Mouse (Mus musculus) liver, embryonic 12.5 days (tissue): ENCODE measurements around the gene Btbd9. TPM values are rescaled to one million over a fixed set of nuclear protein-coding genes. Genes with fewer than 3 reads are reported as not detected.

ENCODE experiments used
- ATAC-seq: fragments of 200-750 bp; cut with Nextera tagmentation; 2 replicates; pipeline ENCODE4 v1.8.0; 2017; ENCODE audit warnings: moderate number of reproducible peaks, mild to moderate bottlenecking, moderate library complexity
- H3K27ac ChIP-seq: fragments of 300-500 bp; sonication (generic); 2 replicates; pipeline ENCODE4 v1.5.1; 2016; ENCODE audit warnings: mild to moderate bottlenecking
- H3K27me3 ChIP-seq: fragments of 300-500 bp; sonication (generic); replicated peaks from 2 replicates; pipeline ENCODE4 v1.6.1; 2016; ENCODE audit warnings: mild to moderate bottlenecking, moderate library complexity
- H3K36me3 ChIP-seq: fragments of 300-500 bp; sonication (generic); 2 replicates; pipeline ENCODE4 v1.6.1; 2016; ENCODE audit warnings: mild to moderate bottlenecking, moderate library complexity
- H3K4me1 ChIP-seq: fragments of 300-500 bp; sonication (generic); 2 replicates; pipeline ENCODE4 v1.6.1; 2016
- H3K4me2 ChIP-seq: fragments of 300-500 bp; sonication (generic); 2 replicates; pipeline ENCODE4 v1.6.1; 2016; ENCODE audit warnings: mild to moderate bottlenecking, moderate library complexity
- H3K4me3 ChIP-seq: fragments of 300-500 bp; sonication (generic); 2 replicates; pipeline ENCODE4 v1.5.1; 2016; ENCODE audit warnings: mild to moderate bottlenecking, moderate library complexity
- H3K9ac ChIP-seq: fragments of 300-500 bp; sonication (generic); 2 replicates; pipeline ENCODE4 v1.6.1; 2016; ENCODE audit warnings: mild to moderate bottlenecking, moderate library complexity
- H3K9me3 ChIP-seq: fragments of 300-500 bp; sonication (generic); replicated peaks from 2 replicates; pipeline ENCODE4 v1.6.1; 2016; ENCODE audit warnings: mild to moderate bottlenecking, moderate library complexity
- WGBS: fragments of 180-500 bp; shearing (Covaris S2); methylation state at CpG from one replicate; pipeline ENCODE4 v1.1.7; 2016; ENCODE audit not compliant: insufficient replicate concordance; 5-methylcytosine and 5-hydroxymethylcytosine counted together
- polyA plus RNA-seq: library from polyadenylated mRNA; unstranded; fragments of >200 nt; fragmentation: Nextera tagmentation; extraction: Ambion mirVana; gene quantifications from 2 replicates; pipeline ENCODE4 v1.2.1, GENCODE M21; 2016

Gene Btbd9
- polyA plus RNA-seq, 1 experiment from 2014 or later = 21.6 TPM

GRCm38 (mm10) chr17:30336816-30337215, 239.5 kb downstream of the Btbd9 start:
- no peaks in the 10 kb centered on the region for H3K36me3 ChIP-seq
- H3K9ac ChIP-seq = no peak overlapping the region
- 53% methylated on average over 7 of the region's 7 CpGs for WGBS
- no peak overlapping the region for H3K4me3 ChIP-seq
- no peaks in the 10 kb centered on the region for H3K9me3 ChIP-seq
- H3K4me1 ChIP-seq = peaks cover 18% of the 10 kb centered on the region; the same call in 1 of the 2 replicates
- H3K27me3 ChIP-seq = no peaks in the 10 kb centered on the region
- H3K4me2 ChIP-seq = no peak overlapping the region
- ATAC-seq = no peak
- no peak overlapping the region for H3K27ac ChIP-seq

DNA sequence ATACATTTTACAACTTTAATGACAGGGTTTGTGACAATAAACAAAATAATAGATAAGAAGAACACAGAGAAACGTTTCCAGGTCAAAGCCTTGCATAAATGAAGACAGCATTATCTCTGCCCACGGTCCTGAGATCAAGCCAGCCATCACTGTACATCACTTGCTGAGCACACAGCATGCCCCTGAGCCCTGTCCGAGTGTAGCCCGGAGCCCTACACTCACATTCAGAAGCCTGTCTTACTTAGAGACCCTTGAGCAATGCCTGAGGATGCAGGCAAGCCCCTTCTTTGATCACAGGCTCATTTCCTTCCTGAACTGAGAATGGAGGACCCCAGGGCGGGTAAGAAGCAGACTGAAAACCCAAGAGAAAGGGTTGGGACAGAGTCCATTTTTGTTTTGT, 240.0 kb downstream of the Btbd9 start:
- H3K4me1 ChIP-seq = peaks cover 18% of the 10 kb centered on the region; the same call in 1 of the 2 replicates
- H3K4me2 ChIP-seq = no peak overlapping the region
- no peak for ATAC-seq
- H3K36me3 ChIP-seq = no peaks in the 10 kb centered on the region
- no peaks in the 10 kb centered on the region for H3K27me3 ChIP-seq
- WGBS = 33% methylated on average over 5 of the region's 5 CpGs
- H3K9me3 ChIP-seq = no peaks in the 10 kb centered on the region
- H3K27ac ChIP-seq = no peak overlapping the region
- H3K4me3 ChIP-seq = no peak overlapping the region
- H3K9ac ChIP-seq = no peak overlapping the region

GRCm38 (mm10) chr17:30335746-30336145, 240.5 kb downstream of the Btbd9 start:
- H3K4me2 ChIP-seq = no peak overlapping the region
- no peak for ATAC-seq
- H3K9me3 ChIP-seq = no peaks in the 10 kb centered on the region
- H3K27me3 ChIP-seq = no peaks in the 10 kb centered on the region
- H3K4me1 ChIP-seq = peaks cover 14% of the 10 kb centered on the region; the same call in 1 of the 2 replicates
- H3K36me3 ChIP-seq = no peaks in the 10 kb centered on the region
- 26% methylated on average over 8 of the region's 8 CpGs for WGBS
- no peak overlapping the region for H3K9ac ChIP-seq
- H3K27ac ChIP-seq = no peak overlapping the region
- H3K4me3 ChIP-seq = no peak overlapping the region

- Histone ChIP-seq H3K9me3 (no peaks in the 10 kb centered on the region), H3K4me3 (no peak overlapping the region), H3K9ac (no peak overlapping the region), H3K27ac (no peak overlapping the region), H3K4me2 (no peak overlapping the region), H3K4me1 (peaks cover 13% of the 10 kb centered on the region; the same call in 1 of the 2 replicates), H3K27me3 (no peaks in the 10 kb centered on the region), H3K36me3 (no peaks in the 10 kb centered on the region)
- WGBS = 86% methylated on average over 6 of the region's 6 CpGs
- ATAC-seq = no peak
Observed at GRCm38 (mm10) chr17:30334257-30334656, 242.0 kb downstream of the Btbd9 start.

- H3K9me3 ChIP-seq = no peaks in the 10 kb centered on the region
Observed at GRCm38 (mm10) chr17:30333136-30333535, 243.2 kb downstream of the Btbd9 start.

DNA sequence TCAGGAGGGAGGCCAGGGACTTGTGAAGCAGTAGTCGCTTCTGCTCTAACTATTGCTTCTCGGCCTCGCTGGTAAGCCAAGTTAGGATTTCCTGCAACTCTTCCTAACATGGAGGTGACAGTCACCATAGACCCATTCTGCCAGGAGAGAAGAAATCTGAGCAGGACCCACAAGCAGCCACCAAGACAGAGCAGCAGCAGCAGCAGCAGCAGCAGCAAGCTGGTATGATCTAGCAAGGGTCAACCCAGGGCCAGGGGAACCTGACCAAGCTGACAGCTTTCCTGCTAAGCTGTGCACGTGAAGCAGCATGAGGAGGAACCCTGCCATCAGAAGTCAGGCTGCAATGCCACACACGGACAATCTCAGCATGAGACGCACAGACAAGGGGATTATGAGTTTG, 244.9 kb downstream of the Btbd9 start:
- Histone ChIP-seq H3K4me1 (0 out of 2 replicates have a peak, but pooled peaks cover 7% of the 10 kb centered on the region), H3K4me3 (no peak overlapping the region), H3K27me3 (no peaks in the 10 kb centered on the region), H3K9me3 (no peaks in the 10 kb centered on the region), H3K27ac (no peak overlapping the region), H3K9ac (no peak overlapping the region), H3K36me3 (no peaks in the 10 kb centered on the region), H3K4me2 (no peak overlapping the region)
- no peak for ATAC-seq
- WGBS = 68% methylated on average over 6 of the region's 6 CpGs

More at GRCm38 (mm10) chr17:30333136-30333535, 243.2 kb downstream of the Btbd9 start:
- no peak overlapping the region for H3K9ac ChIP-seq
- H3K27ac ChIP-seq = no peak overlapping the region
- H3K36me3 ChIP-seq = no peaks in the 10 kb centered on the region
- no peaks in the 10 kb centered on the region for H3K27me3 ChIP-seq
- H3K4me2 ChIP-seq = no peak overlapping the region
- WGBS = 61% methylated on average over 4 of the region's 4 CpGs
- peaks cover 13% of the 10 kb centered on the region; the same call in 1 of the 2 replicates for H3K4me1 ChIP-seq
- no peak overlapping the region for H3K4me3 ChIP-seq
- ATAC-seq = no peak

- Histone ChIP-seq H3K27me3 (no peaks in the 10 kb centered on the region), H3K4me2 (no peak overlapping the region), H3K27ac (no peak overlapping the region), H3K36me3 (no peaks in the 10 kb centered on the region), H3K4me3 (no peak overlapping the region), H3K9ac (no peak overlapping the region), H3K4me1 (no peaks in the 10 kb centered on the region), H3K9me3 (no peaks in the 10 kb centered on the region)
- ATAC-seq = no peak
- WGBS = 75% methylated on average over 2 of the region's 2 CpGs
Observed at GRCm38 (mm10) chr17:30329531-30329930, 246.8 kb downstream of the Btbd9 start.

DNA sequence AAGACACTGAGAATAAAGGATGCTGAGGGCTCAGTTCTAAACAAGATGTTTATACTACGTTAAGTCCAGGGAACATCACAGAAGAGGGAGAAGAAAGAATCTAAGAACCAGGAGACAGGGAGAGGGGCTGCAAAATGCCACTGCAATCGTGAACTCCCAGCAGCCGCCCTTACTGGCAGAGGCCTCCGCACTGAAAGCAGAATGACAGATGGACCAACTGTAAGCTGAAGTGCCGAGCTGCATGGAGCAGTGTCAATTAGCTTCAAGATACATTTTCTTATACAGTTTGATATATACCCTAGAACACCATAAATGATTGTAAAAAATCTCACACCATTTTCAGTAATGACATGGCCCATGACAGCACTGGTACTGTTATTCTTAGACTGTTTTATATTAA, 247.4 kb downstream of the Btbd9 start:
- H3K27me3 ChIP-seq = no peaks in the 10 kb centered on the region

DNA sequence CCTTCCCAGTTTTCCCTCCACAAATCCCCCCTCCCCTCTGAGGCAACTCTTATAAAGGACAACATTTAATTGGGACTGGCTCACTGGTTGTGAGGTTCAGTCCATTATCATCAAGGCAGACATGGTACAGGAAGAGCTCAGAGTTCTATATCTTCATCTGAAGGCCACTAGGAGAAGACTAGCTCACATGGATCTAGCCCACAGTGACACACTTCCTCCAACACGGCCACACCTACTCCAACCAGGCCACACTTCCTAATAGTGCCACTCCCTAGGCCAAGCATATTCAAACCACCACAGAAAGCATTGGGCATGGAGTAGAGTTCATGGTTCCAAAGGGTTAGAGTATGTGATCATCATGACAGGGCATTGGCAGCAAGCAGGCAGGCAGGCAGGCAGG, 249.4 kb downstream of the Btbd9 start:
- H3K4me3 ChIP-seq = no peak overlapping the region
- WGBS = 23% methylated on average over 1 of the region's 1 CpGs
- no peaks in the 10 kb centered on the region for H3K36me3 ChIP-seq
- no peaks in the 10 kb centered on the region for H3K4me1 ChIP-seq
- H3K9me3 ChIP-seq = no peaks in the 10 kb centered on the region
- no peak overlapping the region for H3K9ac ChIP-seq
- no peak overlapping the region for H3K4me2 ChIP-seq
- no peaks in the 10 kb centered on the region for H3K27me3 ChIP-seq
- ATAC-seq = no peak
- H3K27ac ChIP-seq = no peak overlapping the region

More for the DNA sequence above, 247.4 kb downstream of the Btbd9 start:
- no peak overlapping the region for H3K4me2 ChIP-seq
- no peak overlapping the region for H3K27ac ChIP-seq
- H3K9me3 ChIP-seq = no peaks in the 10 kb centered on the region
- ATAC-seq = no peak
- no peak overlapping the region for H3K4me3 ChIP-seq
- H3K4me1 ChIP-seq = no peaks in the 10 kb centered on the region
- WGBS = 70% methylated on average over 5 of the region's 5 CpGs
- H3K36me3 ChIP-seq = no peaks in the 10 kb centered on the region
- no peak overlapping the region for H3K9ac ChIP-seq

- no peaks in the 10 kb centered on the region for H3K27me3 ChIP-seq
- H3K9me3 ChIP-seq = no peaks in the 10 kb centered on the region
- 29% methylated on average over 1 of the region's 1 CpGs for WGBS
- no peaks in the 10 kb centered on the region for H3K36me3 ChIP-seq
- no peak overlapping the region for H3K27ac ChIP-seq
- H3K4me3 ChIP-seq = no peak overlapping the region
- H3K4me1 ChIP-seq = no peaks in the 10 kb centered on the region
- H3K9ac ChIP-seq = no peak overlapping the region
- no peak for ATAC-seq
- no peak overlapping the region for H3K4me2 ChIP-seq
Observed at GRCm38 (mm10) chr17:30320301-30320700, 256.0 kb downstream of the Btbd9 start.

- H3K9me3 ChIP-seq = no peaks in the 10 kb centered on the region
- no peaks in the 10 kb centered on the region for H3K4me1 ChIP-seq
- H3K27me3 ChIP-seq = no peaks in the 10 kb centered on the region
- H3K4me2 ChIP-seq = no peak overlapping the region
- WGBS = 63% methylated on average over 4 of the region's 4 CpGs
- no peak for ATAC-seq
- H3K9ac ChIP-seq = no peak overlapping the region
- H3K4me3 ChIP-seq = no peak overlapping the region
- no peak overlapping the region for H3K27ac ChIP-seq
- H3K36me3 ChIP-seq = no peaks in the 10 kb centered on the region
Observed at GRCm38 (mm10) chr17:30312688-30313087, 263.6 kb downstream of the Btbd9 start.

DNA sequence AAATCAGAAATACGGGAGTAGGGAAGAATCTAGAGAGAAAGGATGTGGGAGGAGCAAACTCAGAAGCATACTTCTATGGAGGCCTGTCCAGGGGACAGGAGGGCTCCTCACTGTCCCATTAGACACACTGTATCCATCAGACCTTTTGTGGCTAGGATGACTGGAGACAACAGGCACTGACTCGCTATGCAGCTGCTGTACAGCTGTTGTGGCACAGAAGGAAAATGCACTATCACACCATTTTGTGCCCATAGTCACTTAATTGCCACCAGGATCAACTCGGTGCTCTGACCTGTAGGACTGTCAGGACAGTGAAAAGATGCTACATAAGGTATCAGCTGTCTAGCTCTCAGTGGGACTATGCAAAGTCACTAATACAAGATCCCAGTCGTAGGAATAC, 266.7 kb downstream of the Btbd9 start:
- ATAC-seq = no peak

DNA sequence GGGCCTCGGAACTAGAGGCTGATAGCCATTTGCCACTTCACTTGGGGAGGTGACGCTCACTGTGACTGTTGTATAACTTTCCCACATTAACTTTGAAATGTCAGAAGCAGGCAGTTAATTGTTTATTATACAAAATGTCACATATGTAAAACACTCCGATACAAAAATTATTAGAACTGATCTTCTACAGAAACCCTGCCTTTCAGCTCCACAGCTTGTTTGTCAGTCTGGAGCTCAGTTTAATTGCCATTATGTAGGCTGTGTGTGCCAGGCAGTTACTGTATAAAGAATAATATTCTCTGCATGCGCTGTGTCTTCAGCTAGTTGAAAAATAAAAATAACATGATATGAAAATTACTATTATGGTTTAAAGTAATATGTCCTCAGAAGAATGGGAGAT, 267.4 kb downstream of the Btbd9 start:
- no peak overlapping the region for H3K4me3 ChIP-seq
- H3K4me2 ChIP-seq = no peak overlapping the region
- no peaks in the 10 kb centered on the region for H3K4me1 ChIP-seq
- H3K9ac ChIP-seq = no peak overlapping the region
- H3K36me3 ChIP-seq = no peaks in the 10 kb centered on the region
- H3K27ac ChIP-seq = no peak overlapping the region
- no peaks in the 10 kb centered on the region for H3K9me3 ChIP-seq
- 80% methylated on average over 4 of the region's 4 CpGs for WGBS
- H3K27me3 ChIP-seq = no peaks in the 10 kb centered on the region
- no peak for ATAC-seq

More for the DNA sequence above, 266.7 kb downstream of the Btbd9 start:
- Histone ChIP-seq H3K36me3 (no peaks in the 10 kb centered on the region), H3K4me1 (no peaks in the 10 kb centered on the region), H3K4me3 (no peak overlapping the region), H3K27ac (no peak overlapping the region), H3K9me3 (no peaks in the 10 kb centered on the region), H3K27me3 (no peaks in the 10 kb centered on the region), H3K4me2 (no peak overlapping the region), H3K9ac (no peak overlapping the region)
- 70% methylated on average over 4 of the region's 4 CpGs for WGBS
